Mouse (Mus musculus) MEL (cell line): Measurements from ENCODE around the gene Tulp4. TPM values are rescaled to one million over a fixed set of nuclear protein-coding genes. Genes with fewer than 3 reads are reported as not detected.

Experiments used
- DNase-seq: peaks from one replicate; pipeline ENCODE4 v3.0.0; 2011; ENCODE audit warnings: low read depth, low spot score
- H3K27ac ChIP-seq: 2 replicates; pipeline ENCODE4 v1.5.1; 2012; ENCODE audit warnings: low read depth, mild to moderate bottlenecking, control low read depth, low read length, moderate library complexity; ENCODE audit not compliant: control insufficient read depth
- H3K27me3 ChIP-seq, 2 experiments: fragments of 150-350 bp in 1 of 2; sonication (generic) in 1 of 2; 2 replicates each; pipeline ENCODE4 v1.6.1; 2012; ENCODE audit warnings: low read length in 2 of 2, mild to moderate bottlenecking in 2 of 2, improper control_type of control experiment in 1 of 2, moderate library complexity in 1 of 2; ENCODE audit not compliant: insufficient read depth in 2 of 2, control insufficient read depth in 1 of 2
- H3K36me3 ChIP-seq, 2 experiments: 2 replicates each; pipeline ENCODE4 v1.6.1; 2012 to 2014; ENCODE audit warnings: low read length in 2 of 2, improper control_type of control experiment in 1 of 2, inconsistent platforms in 1 of 2, mild to moderate bottlenecking in 1 of 2; ENCODE audit not compliant: insufficient read depth in 2 of 2, control insufficient read depth in 1 of 2
- H3K4me1 ChIP-seq, 2 experiments: fragments of 150-350 bp in 1 of 2; sonication (generic) in 1 of 2; 2 replicates each; pipeline ENCODE4 v1.6.1; 2012; ENCODE audit warnings: low read length in 2 of 2, improper control_type of control experiment in 1 of 2, mild to moderate bottlenecking in 1 of 2; ENCODE audit not compliant: insufficient read depth in 2 of 2, control insufficient read depth in 1 of 2
- H3K4me3 ChIP-seq, 2 experiments: fragments of 150-350 bp in 1 of 2; sonication (generic) in 1 of 2; 2 replicates each; pipeline ENCODE4 v1.5.1; 2012; ENCODE audit warnings: low read depth in 2 of 2, low read length in 2 of 2, mild to moderate bottlenecking in 2 of 2, moderate library complexity in 2 of 2, control low read depth in 1 of 2, improper control_type of control experiment in 1 of 2; ENCODE audit not compliant: control insufficient read depth in 1 of 2, insufficient read depth in 1 of 2
- H3K79me2 ChIP-seq: 2 replicates; pipeline ENCODE4 v1.6.1; 2012; ENCODE audit warnings: mild to moderate bottlenecking, low read length, moderate library complexity; ENCODE audit not compliant: control insufficient read depth, poor library complexity, insufficient read depth
- H3K9ac ChIP-seq: 2 replicates; pipeline ENCODE4 v1.6.1; 2012; ENCODE audit warnings: low read depth, mild to moderate bottlenecking, control low read depth, low read length, moderate library complexity; ENCODE audit not compliant: control insufficient read depth, poor library complexity, severe bottlenecking
- H3K9me3 ChIP-seq: fragments of 150-350 bp; sonication (generic); replicated peaks from 2 replicates; pipeline ENCODE4 v1.6.1; 2012; ENCODE audit warnings: mild to moderate bottlenecking, low read length, improper control_type of control experiment, moderate library complexity; ENCODE audit not compliant: insufficient read depth
- BHLHE40 ChIP-seq: IDR thresholded peaks from 2 replicates; pipeline ENCODE4 v1.6.1; 2012; ENCODE audit warnings: low read depth, mild to moderate bottlenecking, inconsistent platforms, low read length, improper control_type of control experiment, borderline replicate concordance
- CHD1 ChIP-seq: IDR thresholded peaks from 2 replicates; pipeline ENCODE4 v1.6.1; 2012; ENCODE audit warnings: low read depth, mild to moderate bottlenecking, inconsistent platforms, low read length, improper control_type of control experiment
- CTCF ChIP-seq, 3 experiments: IDR thresholded peaks in 2 of 3; conservative IDR thresholded peaks in 1 of 3; 2 replicates each; pipeline ENCODE4 v1.5.1; 2011 to 2012; ENCODE audit warnings: low read length in 3 of 3, low read depth in 2 of 3, mild to moderate bottlenecking in 2 of 3, improper control_type of control experiment in 1 of 3, inconsistent platforms in 1 of 3, mixed read lengths in 1 of 3, moderate library complexity in 1 of 3; ENCODE audit not compliant: control insufficient read depth in 1 of 3, insufficient read depth in 1 of 3, poor library complexity in 1 of 3, severe bottlenecking in 1 of 3
- EP300 ChIP-seq, 2 experiments: IDR thresholded peaks; 2 replicates each; pipeline ENCODE4 v1.6.1; 2011; ENCODE audit warnings: improper control_type of control experiment in 2 of 2, low read length in 2 of 2, low read depth in 1 of 2, mild to moderate bottlenecking in 1 of 2
- JUND ChIP-seq: IDR thresholded peaks from 2 replicates; pipeline ENCODE4 v1.6.1; 2011; ENCODE audit warnings: low read depth, mild to moderate bottlenecking, improper control_type of control experiment, low read length
- KAT2A ChIP-seq: conservative IDR thresholded peaks from 2 replicates; pipeline ENCODE4 v1.6.1; 2012; ENCODE audit warnings: low read depth, low read length, improper control_type of control experiment, inconsistent platforms
- MAFK ChIP-seq: IDR thresholded peaks from 2 replicates; pipeline ENCODE4 v1.6.1; 2011; ENCODE audit warnings: low read depth, mild to moderate bottlenecking, low read length, improper control_type of control experiment, borderline replicate concordance
- MXI1 ChIP-seq: IDR thresholded peaks from 2 replicates; pipeline ENCODE4 v1.6.1; 2011; ENCODE audit warnings: mild to moderate bottlenecking, low read depth, low read length, improper control_type of control experiment
- MYB ChIP-seq: IDR thresholded peaks from 2 replicates; pipeline ENCODE4 v1.6.1; 2011; ENCODE audit warnings: mild to moderate bottlenecking, low read depth, low read length, improper control_type of control experiment
- MYC ChIP-seq: IDR thresholded peaks from 2 replicates; pipeline ENCODE4 v1.6.1; 2011; ENCODE audit warnings: low read depth, mild to moderate bottlenecking, low read length, improper control_type of control experiment, moderate library complexity
- NRF1 ChIP-seq: IDR thresholded peaks from 2 replicates; pipeline ENCODE4 v1.6.1; 2014; ENCODE audit warnings: low read depth, mild to moderate bottlenecking, inconsistent platforms, low read length, improper control_type of control experiment, moderate library complexity; ENCODE audit not compliant: poor library complexity, insufficient read depth, severe bottlenecking
- POLR2AphosphoS2 ChIP-seq: IDR thresholded peaks from 2 replicates; pipeline ENCODE4 v1.6.1; 2011; ENCODE audit warnings: low read length, improper control_type of control experiment
- RAD21 ChIP-seq: IDR thresholded peaks from 2 replicates; pipeline ENCODE4 v1.6.1; 2011; ENCODE audit warnings: mild to moderate bottlenecking, low read depth, low read length, improper control_type of control experiment
- SMC3 ChIP-seq: IDR thresholded peaks from 2 replicates; pipeline ENCODE4 v1.6.1; 2011; ENCODE audit warnings: low read depth, low read length, improper control_type of control experiment
- TAL1 ChIP-seq: IDR thresholded peaks from 2 replicates; pipeline ENCODE4 v1.6.1; 2012; ENCODE audit warnings: mild to moderate bottlenecking, inconsistent platforms, low read length, moderate library complexity, mixed read lengths
- TCF12 ChIP-seq: IDR thresholded peaks from 2 replicates; pipeline ENCODE4 v1.6.1; 2014; ENCODE audit warnings: low read depth, mild to moderate bottlenecking, inconsistent platforms, low read length, improper control_type of control experiment, moderate library complexity
- ZC3H11A ChIP-seq: IDR thresholded peaks from 2 replicates; pipeline ENCODE4 v1.6.1; 2012; ENCODE audit warnings: low read depth, mild to moderate bottlenecking, inconsistent platforms, low read length, improper control_type of control experiment
- ZKSCAN1 ChIP-seq: IDR thresholded peaks from 2 replicates; pipeline ENCODE4 v1.6.1; 2012; ENCODE audit warnings: low read depth, mild to moderate bottlenecking, inconsistent platforms, low read length, improper control_type of control experiment, moderate library complexity
- ZMIZ1 ChIP-seq: IDR thresholded peaks from 2 replicates; pipeline ENCODE4 v1.6.1; 2012; ENCODE audit warnings: low read depth, mild to moderate bottlenecking, inconsistent platforms, low read length, improper control_type of control experiment, moderate library complexity
- polyA plus RNA-seq, 2 experiments: library from polyadenylated mRNA; stranded (reverse) in 1 of 2; unstranded in 1 of 2; fragments of >175 nt in 1 of 2; fragments of >200 nt in 1 of 2; gene quantifications; 2 replicates each; pipeline versions ENCODE4 v1.2.1 to v1.2.4; 2012; ENCODE audit warnings: low replicate concordance in 2 of 2, low read depth in 1 of 2; ENCODE audit not compliant: insufficient read length in 2 of 2, insufficient read depth in 1 of 2, missing spikeins in 1 of 2
- total RNA-seq: library from RNA; depleted of rRNA; stranded (reverse); fragments of 300-350 nt; gene quantifications from 2 replicates; pipeline ENCODE4 v1.2.3, GENCODE M21; 2012

The Tulp4 gene
- total and polyA plus RNA-seq, 3 experiments: 7.7 to 59.2 TPM; not detected in 1

DNA sequence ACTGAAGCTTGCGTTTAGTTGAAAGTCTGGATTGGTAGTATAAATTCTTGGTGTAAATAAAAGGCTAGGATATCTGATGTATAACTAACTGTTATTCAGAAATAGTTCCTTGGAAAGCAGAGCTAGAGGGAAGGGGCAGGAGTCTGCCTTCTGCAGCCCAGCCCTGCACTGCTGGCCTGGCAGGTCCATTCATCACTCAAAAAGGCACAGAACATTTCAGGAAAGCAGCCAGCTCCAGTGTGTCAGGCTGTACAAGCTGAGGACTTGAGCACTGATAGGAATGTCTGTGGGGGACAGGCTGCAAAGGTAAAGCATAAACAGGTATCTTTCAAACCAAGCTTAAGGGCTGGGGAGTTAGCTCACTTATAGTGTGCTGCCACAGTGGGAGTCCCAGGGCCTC lies 105.5 kb downstream of the Tulp4 start:
- no peak overlapping the region for H3K4me3 ChIP-seq
- DNase-seq: no peak
- H3K79me2 ChIP-seq: no peaks in the 10 kb centered on the region
- H3K36me3 ChIP-seq: no peaks in the 10 kb centered on the region
- TF ChIP-seq POLR2AphosphoS2 (no peak), CHD1 (no peak), BHLHE40 (no peak), MAFK (no peak), ZMIZ1 (no peak), NRF1 (no peak), MYC (no peak), SMC3 (no peak), TAL1 (no peak), TCF12 (no peak), MXI1 (no peak), MYB (no peak), JUND (no peak), EP300 (IDR thresholded peaks at IDR 0.05; ENCODE audit: low read depth in 1 of 2, low read length in 2 of 2) (no peak), RAD21 (no peak)
- no peaks in the 10 kb centered on the region for H3K27me3 ChIP-seq
- H3K9me3 ChIP-seq: no peaks in the 10 kb centered on the region
- H3K27ac ChIP-seq: no peak overlapping the region
- no peak overlapping the region for H3K9ac ChIP-seq
- H3K4me1 ChIP-seq: no peaks in the 10 kb centered on the region; a peak in 1 of 4 replicates

GRCm38 (mm10) chr17:6215640-6216039 lies 109.4 kb downstream of the Tulp4 start:
- Histone ChIP-seq H3K9ac (no peak overlapping the region), H3K79me2 (no peaks in the 10 kb centered on the region), H3K4me3 (no peak overlapping the region), H3K27me3 (no peaks in the 10 kb centered on the region), H3K9me3 (no peaks in the 10 kb centered on the region), H3K4me1 (no peaks in the 10 kb centered on the region; a peak in 1 of 4 replicates), H3K27ac (no peak overlapping the region), H3K36me3 (no peaks in the 10 kb centered on the region)
- TF ChIP-seq KAT2A (no peak), MYB (no peak), ZKSCAN1 (no peak), ZC3H11A (no peak), MAFK (no peak), TCF12 (no peak), CTCF (IDR thresholded peaks at IDR 0.05 in 2 of 3, conservative IDR thresholded peaks at IDR 0.05 in 1 of 3; ENCODE audit: control insufficient read depth in 1 of 3, insufficient read depth in 1 of 3, low read depth in 2 of 3, low read length in 3 of 3, poor library complexity in 1 of 3, severe bottlenecking in 1 of 3) (no peak), MXI1 (no peak), BHLHE40 (no peak)
- no peak for DNase-seq
